Mouse (Mus musculus): Measurements from ENCODE around the gene Dph2. TPM values are rescaled to one million over a fixed set of nuclear protein-coding genes. Genes with fewer than 3 reads are reported as not detected.

Gene Dph2
- polyA plus RNA-seq, 2 experiments = 5.1 to 6.8 TPM

- WGBS (ENCODE audit: insufficient replicate concordance) = 22% methylated on average over 5 of the region's 5 CpGs
Observed at GRCm38 (mm10) chr4:117916386-117916785, 24.6 kb upstream of the Dph2 start.

GRCm38 (mm10) chr4:117915489-117916105, 23.8 kb upstream of the Dph2 start:
- TF ChIP-seq CTCF (IDR thresholded peaks at IDR 0.05; ENCODE audit: low read depth) = no peak
- no peak for TF ChIP-seq EP300 (IDR thresholded peaks at IDR 0.05; ENCODE audit: low read depth)
- Histone ChIP-seq H3K27ac (peak overlapping the region; percentile 76), H3K36me3 (replicated peaks; ENCODE audit: control insufficient read depth, insufficient read depth, low read depth) (peaks cover 6% of the 10 kb centered on the region; the same call in 1 of the 2 replicates), H3K9me3 (ENCODE audit: control insufficient read depth, low read length) (no peaks in the 10 kb centered on the region), H3K4me3 (ENCODE audit: insufficient read depth in 1 of 2, low read depth in 2 of 2, low read length in 2 of 2) (peak overlapping the region; percentile 73 to 90), H3K27me3 (ENCODE audit: control insufficient read depth, insufficient read depth, low read length) (no peaks in the 10 kb centered on the region), H3K4me1 (replicated peaks; ENCODE audit: control insufficient read depth in 2 of 2, insufficient read depth in 2 of 2, low read length in 1 of 2) (peaks cover 11 to 20% of the 10 kb centered on the region in 2 experiments), H3K9ac (replicated peaks) (peak overlapping the region; percentile 91), H3K4me2 (ENCODE audit: low read depth) (peak overlapping the region; percentile 93)
- DNase-seq (ENCODE audit: low read depth in 3 of 3, low spot score in 3 of 3) (no peak), ATAC-seq (ENCODE audit: insufficient read depth) (no peak)
- WGBS (ENCODE audit: insufficient replicate concordance) = under 1% methylated on average over 19 of the region's 19 CpGs

More at GRCm38 (mm10) chr4:117916386-117916785, 24.6 kb upstream of the Dph2 start:
- TF ChIP-seq EP300 (IDR thresholded peaks at IDR 0.05; ENCODE audit: low read depth) = no peak
- no peak for TF ChIP-seq CTCF (IDR thresholded peaks at IDR 0.05; ENCODE audit: low read depth)
- Histone ChIP-seq H3K4me2 (ENCODE audit: low read depth) (peak overlapping the region; percentile 93), H3K36me3 (replicated peaks; ENCODE audit: control insufficient read depth, insufficient read depth, low read depth) (peaks cover 2% of the 10 kb centered on the region; the same call in 1 of the 2 replicates), H3K27me3 (ENCODE audit: control insufficient read depth, insufficient read depth, low read length) (no peaks in the 10 kb centered on the region), H3K4me1 (replicated peaks; ENCODE audit: control insufficient read depth in 2 of 2, insufficient read depth in 2 of 2, low read length in 1 of 2) (peaks cover 11 to 20% of the 10 kb centered on the region in 2 experiments), H3K27ac (peak overlapping the region; percentile 76), H3K9ac (replicated peaks) (no peak overlapping the region; the same call in 1 of the 2 replicates), H3K4me3 (ENCODE audit: insufficient read depth in 1 of 2, low read depth in 2 of 2, low read length in 2 of 2) (peak overlapping the region in 1 of 2 experiments; percentile 73; a peak in 2 of 4 replicates), H3K9me3 (ENCODE audit: control insufficient read depth, low read length) (no peaks in the 10 kb centered on the region)
- DNase-seq (ENCODE audit: low read depth in 3 of 3, low spot score in 3 of 3) (no peak), ATAC-seq (ENCODE audit: insufficient read depth) (no peak)

- Histone ChIP-seq H3K36me3 (replicated peaks; ENCODE audit: control insufficient read depth, insufficient read depth, low read depth) (peaks cover 6% of the 10 kb centered on the region; the same call in 1 of the 2 replicates), H3K9me3 (ENCODE audit: control insufficient read depth, low read length) (no peaks in the 10 kb centered on the region), H3K27ac (peak within 1 kb of the TSS; percentile 76), H3K4me3 (ENCODE audit: insufficient read depth in 1 of 2, low read depth in 2 of 2, low read length in 2 of 2) (peak within 1 kb of the TSS; percentile 73 to 90), H3K4me2 (ENCODE audit: low read depth) (peak within 1 kb of the TSS; percentile 93), H3K9ac (replicated peaks) (peak within 1 kb of the TSS; percentile 91), H3K27me3 (ENCODE audit: control insufficient read depth, insufficient read depth, low read length) (no peaks in the 10 kb centered on the region), H3K4me1 (replicated peaks; ENCODE audit: control insufficient read depth in 2 of 2, insufficient read depth in 2 of 2, low read length in 1 of 2) (peaks cover 11 to 20% of the 10 kb centered on the region in 2 experiments)
- ATAC-seq (ENCODE audit: insufficient read depth) = peak; percentile 95
- TF ChIP-seq EP300 (IDR thresholded peaks at IDR 0.05; ENCODE audit: low read depth) = peak; percentile 77
- TF ChIP-seq CTCF (IDR thresholded peaks at IDR 0.05; ENCODE audit: low read depth) = peak; percentile 52
- DNase-seq (ENCODE audit: low read depth in 3 of 3, low spot score in 3 of 3) = peak; percentile 80 to 85 (median 81)
- under 1% methylated on average over 60 of the region's 61 CpGs for WGBS (ENCODE audit: insufficient replicate concordance)
Observed at GRCm38 (mm10) chr4:117914591-117915442, 23.0 kb upstream of the Dph2 start, which contains the start of gene Ipo13. Gene Ipo13, minus strand, starts transcription at chr4:117914999.

GRCm38 (mm10) chr4:117914031-117914430, 22.2 kb upstream of the Dph2 start:
- no peaks in the 10 kb centered on the region for H3K9me3 ChIP-seq (ENCODE audit: control insufficient read depth, low read length)
- H3K4me2 ChIP-seq (ENCODE audit: low read depth) = peak overlapping the region; percentile 93
- H3K9ac ChIP-seq (replicated peaks) = peak overlapping the region; percentile 91
- peaks cover 11 to 20% of the 10 kb centered on the region in 2 experiments for H3K4me1 ChIP-seq (replicated peaks; ENCODE audit: control insufficient read depth in 2 of 2, insufficient read depth in 2 of 2, low read length in 1 of 2)
- TF ChIP-seq CTCF (IDR thresholded peaks at IDR 0.05; ENCODE audit: low read depth) (no peak), EP300 (IDR thresholded peaks at IDR 0.05; ENCODE audit: low read depth) (no peak)
- peak overlapping the region; percentile 73 to 90 for H3K4me3 ChIP-seq (ENCODE audit: insufficient read depth in 1 of 2, low read depth in 2 of 2, low read length in 2 of 2)
- DNase-seq (ENCODE audit: low read depth in 3 of 3, low spot score in 3 of 3) (no peak), ATAC-seq (ENCODE audit: insufficient read depth) (no peak)
- H3K27me3 ChIP-seq (ENCODE audit: control insufficient read depth, insufficient read depth, low read length) = no peaks in the 10 kb centered on the region
- peaks cover 6% of the 10 kb centered on the region; the same call in 1 of the 2 replicates for H3K36me3 ChIP-seq (replicated peaks; ENCODE audit: control insufficient read depth, insufficient read depth, low read depth)
- no peak overlapping the region for H3K27ac ChIP-seq
- WGBS (ENCODE audit: insufficient replicate concordance) = 15% methylated on average over 8 of the region's 8 CpGs
